Mouse (Mus musculus): Measurements from ENCODE around the gene Mier1. TPM values are rescaled to one million over a fixed set of nuclear protein-coding genes. Genes with fewer than 3 reads are reported as not detected.
A peak's percentile ranks its signal among the peaks of the same experiment; 100 is the strongest.
"Not testable (repeated sequence)": the region's sequence is repeated elsewhere in the genome, so short reads cannot be mapped to it uniquely, and the experiment has no call there.

Mier1 gene
- polyA plus RNA-seq, 1 experiment from 2014 or later = 29.5 TPM

DNA sequence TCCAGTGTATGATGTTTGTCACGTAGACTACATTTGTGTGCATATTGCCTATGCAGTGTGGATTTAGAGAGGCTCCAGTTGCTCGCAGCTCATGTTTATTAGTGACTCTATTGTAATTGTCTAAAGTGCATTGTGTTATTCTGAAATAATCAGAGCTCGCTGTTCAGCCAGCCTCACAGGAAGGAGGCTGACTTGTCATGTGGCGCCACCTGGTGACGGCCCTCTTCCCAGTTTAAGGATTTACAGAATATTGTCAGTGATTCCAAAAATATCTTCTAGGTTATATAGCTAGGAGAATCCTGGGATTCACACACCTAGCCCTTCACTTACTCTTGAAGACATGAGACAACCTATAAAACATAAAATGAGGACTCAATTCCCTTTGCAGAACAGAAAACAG is 32.1 kb downstream of the Mier1 start:
- Histone ChIP-seq H3K27me3 (replicated peaks; ENCODE audit: control insufficient read depth, insufficient read depth, low read length) (no peaks in the 10 kb centered on the region), H3K4me3 (ENCODE audit: low read depth, low read length) (no peak overlapping the region), H3K4me2 (replicated peaks; ENCODE audit: low read depth) (no peak overlapping the region), H3K4me1 (replicated peaks; ENCODE audit: control insufficient read depth, insufficient read depth, low read length) (no peaks in the 10 kb centered on the region), H3K27ac (ENCODE audit: low read depth, low read length) (no peak overlapping the region), H3K36me3 (ENCODE audit: control insufficient read depth, insufficient read depth) (peaks cover 58% of the 10 kb centered on the region), H3K9ac (ENCODE audit: low read depth, low read length) (no peak overlapping the region), H3K9me3 (ENCODE audit: control insufficient read depth) (no peaks in the 10 kb centered on the region)
- peak; percentile 92 for TF ChIP-seq CTCF (IDR thresholded peaks at IDR 0.05; ENCODE audit: low read depth)
- ATAC-seq = no peak
- 37% methylated on average over 5 of the region's 5 CpGs for WGBS

DNA sequence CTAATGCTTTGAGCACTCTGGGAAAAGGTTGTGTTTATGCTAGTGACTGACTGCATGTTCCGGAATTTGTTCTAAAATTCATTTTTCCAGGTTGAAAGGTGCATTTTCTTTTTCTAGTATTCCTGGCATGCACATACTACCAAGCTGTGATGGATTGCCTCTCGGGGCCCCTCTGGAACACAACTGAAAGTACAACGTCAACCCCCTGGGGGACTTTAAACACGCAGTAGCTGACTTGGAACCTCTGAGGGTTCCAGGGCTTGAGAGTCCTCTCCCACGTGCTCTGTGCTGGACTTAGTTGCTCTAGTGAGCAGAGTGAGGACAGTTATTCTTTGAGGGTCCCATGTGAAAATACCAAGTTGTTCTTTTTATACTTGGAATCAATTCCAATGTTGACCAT is 37.8 kb downstream of the Mier1 start:
- WGBS = 86% methylated on average over 5 of the region's 5 CpGs
- no peak overlapping the region for H3K4me2 ChIP-seq (replicated peaks; ENCODE audit: low read depth)
- TF ChIP-seq CTCF (IDR thresholded peaks at IDR 0.05; ENCODE audit: low read depth) = no peak
- ATAC-seq = no peak
- H3K9me3 ChIP-seq (ENCODE audit: control insufficient read depth) = no peaks in the 10 kb centered on the region
- H3K9ac ChIP-seq (ENCODE audit: low read depth, low read length) = no peak overlapping the region
- no peaks in the 10 kb centered on the region for H3K4me1 ChIP-seq (replicated peaks; ENCODE audit: control insufficient read depth, insufficient read depth, low read length)
- no peaks in the 10 kb centered on the region for H3K27me3 ChIP-seq (replicated peaks; ENCODE audit: control insufficient read depth, insufficient read depth, low read length)
- no peak overlapping the region for H3K4me3 ChIP-seq (ENCODE audit: low read depth, low read length)
- H3K36me3 ChIP-seq (ENCODE audit: control insufficient read depth, insufficient read depth) = peaks cover 75% of the 10 kb centered on the region
- no peak overlapping the region for H3K27ac ChIP-seq (ENCODE audit: low read depth, low read length)

DNA sequence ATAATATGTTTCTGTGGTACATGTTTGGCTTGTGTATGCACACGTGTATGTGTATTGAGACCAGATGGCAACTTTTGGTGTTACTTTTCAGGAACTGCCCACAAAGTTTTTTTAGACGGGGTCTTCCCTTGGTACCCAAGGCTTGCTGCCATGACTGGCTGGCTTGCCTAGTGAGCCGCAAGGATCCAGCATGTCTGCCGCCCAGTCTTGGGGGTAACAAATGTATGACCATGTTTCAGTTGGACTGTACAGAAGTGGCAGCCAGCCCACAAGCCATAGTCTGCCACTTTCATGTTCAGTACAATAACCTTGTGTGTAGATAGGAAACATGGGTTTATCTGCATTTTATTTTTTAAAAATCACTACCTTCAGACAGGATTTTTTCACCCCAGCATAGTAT is 44.6 kb downstream of the Mier1 start:
- Histone ChIP-seq H3K9me3 (ENCODE audit: control insufficient read depth) (no peaks in the 10 kb centered on the region), H3K4me2 (replicated peaks; ENCODE audit: low read depth) (no peak overlapping the region), H3K9ac (ENCODE audit: low read depth, low read length) (no peak overlapping the region), H3K27ac (ENCODE audit: low read depth, low read length) (no peak overlapping the region), H3K4me1 (replicated peaks; ENCODE audit: control insufficient read depth, insufficient read depth, low read length) (no peaks in the 10 kb centered on the region), H3K27me3 (replicated peaks; ENCODE audit: control insufficient read depth, insufficient read depth, low read length) (no peaks in the 10 kb centered on the region), H3K36me3 (ENCODE audit: control insufficient read depth, insufficient read depth) (peaks cover 66% of the 10 kb centered on the region), H3K4me3 (ENCODE audit: low read depth, low read length) (no peak overlapping the region)
- TF ChIP-seq CTCF (IDR thresholded peaks at IDR 0.05; ENCODE audit: low read depth) = no peak
- no peak for ATAC-seq
- 95% methylated on average over 4 of the region's 4 CpGs for WGBS

DNA sequence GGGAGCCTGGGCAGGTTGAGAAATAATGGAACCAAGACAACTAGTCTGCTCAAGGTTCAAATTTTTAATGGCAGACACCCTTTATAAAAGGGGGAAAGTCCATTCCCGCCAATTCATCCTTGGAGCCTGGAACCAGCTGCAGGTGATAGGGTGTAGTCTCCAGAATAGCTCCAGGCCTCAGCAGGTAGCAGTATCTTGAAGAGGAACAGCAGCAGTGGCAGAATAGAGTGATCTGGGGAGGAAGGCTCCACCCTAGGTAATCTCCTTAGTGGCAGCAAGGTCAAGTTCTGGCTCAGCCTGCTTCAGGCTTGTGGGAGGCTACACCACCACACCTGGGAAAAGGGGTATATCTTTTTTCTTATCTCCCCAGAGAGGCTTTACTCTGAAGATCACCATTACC is 52.0 kb downstream of the Mier1 start:
- H3K9me3 ChIP-seq (ENCODE audit: control insufficient read depth); H3K27me3 ChIP-seq (replicated peaks; ENCODE audit: control insufficient read depth, insufficient read depth, low read length); H3K4me3 ChIP-seq (ENCODE audit: low read depth, low read length); H3K9ac ChIP-seq (ENCODE audit: low read depth, low read length); ATAC-seq; H3K4me2 ChIP-seq (replicated peaks; ENCODE audit: low read depth); H3K27ac ChIP-seq (ENCODE audit: low read depth, low read length); H3K4me1 ChIP-seq (replicated peaks; ENCODE audit: control insufficient read depth, insufficient read depth, low read length): not testable (repeated sequence)
- peaks cover 35% of the 10 kb centered on the region for H3K36me3 ChIP-seq (ENCODE audit: control insufficient read depth, insufficient read depth)
- 68% methylated on average over 1 of the region's 1 CpGs for whole genome bisulfite sequencing

DNA sequence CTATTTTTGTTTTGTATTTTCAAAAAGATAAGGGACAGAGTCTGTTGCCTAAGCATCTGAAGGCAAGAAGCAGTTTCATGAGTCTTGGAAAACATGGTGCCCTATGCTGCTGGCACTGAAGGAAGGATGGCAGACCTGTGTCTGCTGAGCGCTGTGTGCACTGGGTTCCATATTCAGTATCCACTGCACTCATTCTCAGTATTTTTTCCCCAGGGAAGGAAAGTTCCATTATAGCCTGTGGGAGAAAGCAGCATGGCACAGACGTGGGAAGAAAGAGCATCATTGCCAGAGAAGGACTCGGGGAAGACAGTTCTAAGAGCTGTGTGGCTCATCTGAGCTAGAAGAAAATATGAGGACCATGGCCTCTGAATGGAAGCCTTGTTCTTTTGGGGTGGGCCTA is 57.1 kb downstream of the Mier1 start:
- no peak overlapping the region for H3K9ac ChIP-seq (ENCODE audit: low read depth, low read length)
- no peaks in the 10 kb centered on the region for H3K27me3 ChIP-seq (replicated peaks; ENCODE audit: control insufficient read depth, insufficient read depth, low read length)
- H3K4me1 ChIP-seq (replicated peaks; ENCODE audit: control insufficient read depth, insufficient read depth, low read length) = no peaks in the 10 kb centered on the region
- H3K4me3 ChIP-seq (ENCODE audit: low read depth, low read length) = no peak overlapping the region
- TF ChIP-seq CTCF (IDR thresholded peaks at IDR 0.05; ENCODE audit: low read depth) = no peak
- H3K27ac ChIP-seq (ENCODE audit: low read depth, low read length) = no peak overlapping the region
- H3K36me3 ChIP-seq (ENCODE audit: control insufficient read depth, insufficient read depth) = peaks cover 33% of the 10 kb centered on the region
- H3K4me2 ChIP-seq (replicated peaks; ENCODE audit: low read depth) = no peak overlapping the region
- WGBS = 94% methylated on average over 3 of the region's 3 CpGs
- no peak for ATAC-seq
- H3K9me3 ChIP-seq (ENCODE audit: control insufficient read depth) = no peaks in the 10 kb centered on the region

DNA sequence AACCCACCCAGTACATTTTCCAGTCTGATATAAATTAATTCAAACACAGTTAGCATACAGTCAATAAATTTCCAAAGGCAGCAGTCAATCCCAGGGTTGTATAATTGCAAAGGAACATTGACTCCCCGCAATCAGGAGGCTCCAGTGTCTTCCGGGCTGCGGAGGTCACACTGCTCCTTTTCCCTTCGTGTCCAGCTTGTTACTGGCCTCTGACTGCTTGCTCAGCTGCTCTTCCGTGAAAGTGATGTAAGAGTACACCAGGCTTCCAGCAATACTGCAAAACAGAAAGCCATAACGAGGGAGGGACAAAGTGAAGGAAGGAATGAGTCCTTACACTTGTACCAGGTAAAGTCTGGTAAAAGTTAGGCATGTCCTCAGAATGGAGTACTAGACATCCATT is 59.3 kb downstream of the Mier1 start:
- Histone ChIP-seq H3K36me3 (ENCODE audit: control insufficient read depth, insufficient read depth) (peaks cover 39% of the 10 kb centered on the region), H3K27me3 (replicated peaks; ENCODE audit: control insufficient read depth, insufficient read depth, low read length) (no peaks in the 10 kb centered on the region), H3K27ac (ENCODE audit: low read depth, low read length) (no peak overlapping the region), H3K4me2 (replicated peaks; ENCODE audit: low read depth) (no peak overlapping the region), H3K9me3 (ENCODE audit: control insufficient read depth) (no peaks in the 10 kb centered on the region), H3K4me3 (ENCODE audit: low read depth, low read length) (no peak overlapping the region), H3K4me1 (replicated peaks; ENCODE audit: control insufficient read depth, insufficient read depth, low read length) (no peaks in the 10 kb centered on the region), H3K9ac (ENCODE audit: low read depth, low read length) (no peak overlapping the region)
- 59% methylated on average over 6 of the region's 6 CpGs for WGBS
- no peak for TF ChIP-seq CTCF (IDR thresholded peaks at IDR 0.05; ENCODE audit: low read depth)
- no peak for ATAC-seq

DNA sequence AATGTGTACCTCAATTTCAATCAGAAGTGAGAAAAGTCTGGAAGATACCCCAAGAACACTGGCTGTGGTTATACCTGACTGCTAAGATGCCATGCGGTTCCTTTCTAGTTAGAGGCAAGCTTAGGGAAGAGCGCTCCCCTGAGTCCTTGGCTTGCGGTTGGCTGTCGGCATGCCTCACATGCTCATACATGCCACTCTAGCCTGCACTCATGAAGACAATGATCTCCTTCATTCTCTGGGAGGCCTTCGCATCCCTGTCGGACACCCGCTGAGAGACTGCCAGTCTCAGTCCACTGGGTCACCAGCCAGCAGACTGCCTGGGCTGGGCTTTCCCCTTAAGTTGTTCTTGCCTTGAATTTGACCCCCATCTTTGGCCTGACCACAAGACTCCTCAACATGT is 59.8 kb downstream of the Mier1 start:
- 91% methylated on average over 7 of the region's 7 CpGs for WGBS
- no peak overlapping the region for H3K27ac ChIP-seq (ENCODE audit: low read depth, low read length)
- H3K4me3 ChIP-seq (ENCODE audit: low read depth, low read length) = no peak overlapping the region
- H3K9ac ChIP-seq (ENCODE audit: low read depth, low read length) = no peak overlapping the region
- H3K4me1 ChIP-seq (replicated peaks; ENCODE audit: control insufficient read depth, insufficient read depth, low read length) = 0 out of 2 replicates have a peak, but pooled peaks cover 3% of the 10 kb centered on the region
- ATAC-seq = no peak
- H3K9me3 ChIP-seq (ENCODE audit: control insufficient read depth) = no peaks in the 10 kb centered on the region
- no peak overlapping the region for H3K4me2 ChIP-seq (replicated peaks; ENCODE audit: low read depth)
- TF ChIP-seq CTCF (IDR thresholded peaks at IDR 0.05; ENCODE audit: low read depth) = no peak
- H3K36me3 ChIP-seq (ENCODE audit: control insufficient read depth, insufficient read depth) = peaks cover 39% of the 10 kb centered on the region
- no peaks in the 10 kb centered on the region for H3K27me3 ChIP-seq (replicated peaks; ENCODE audit: control insufficient read depth, insufficient read depth, low read length)

Measured in intestine, postnatal 0 days (tissue).